Mouse (Mus musculus): Measurements from ENCODE around the gene Slc51b. TPM values are rescaled to one million over a fixed set of nuclear protein-coding genes. Genes with fewer than 3 reads are reported as not detected.

Slc51b gene
- not detected for total RNA-seq (2023)

DNA sequence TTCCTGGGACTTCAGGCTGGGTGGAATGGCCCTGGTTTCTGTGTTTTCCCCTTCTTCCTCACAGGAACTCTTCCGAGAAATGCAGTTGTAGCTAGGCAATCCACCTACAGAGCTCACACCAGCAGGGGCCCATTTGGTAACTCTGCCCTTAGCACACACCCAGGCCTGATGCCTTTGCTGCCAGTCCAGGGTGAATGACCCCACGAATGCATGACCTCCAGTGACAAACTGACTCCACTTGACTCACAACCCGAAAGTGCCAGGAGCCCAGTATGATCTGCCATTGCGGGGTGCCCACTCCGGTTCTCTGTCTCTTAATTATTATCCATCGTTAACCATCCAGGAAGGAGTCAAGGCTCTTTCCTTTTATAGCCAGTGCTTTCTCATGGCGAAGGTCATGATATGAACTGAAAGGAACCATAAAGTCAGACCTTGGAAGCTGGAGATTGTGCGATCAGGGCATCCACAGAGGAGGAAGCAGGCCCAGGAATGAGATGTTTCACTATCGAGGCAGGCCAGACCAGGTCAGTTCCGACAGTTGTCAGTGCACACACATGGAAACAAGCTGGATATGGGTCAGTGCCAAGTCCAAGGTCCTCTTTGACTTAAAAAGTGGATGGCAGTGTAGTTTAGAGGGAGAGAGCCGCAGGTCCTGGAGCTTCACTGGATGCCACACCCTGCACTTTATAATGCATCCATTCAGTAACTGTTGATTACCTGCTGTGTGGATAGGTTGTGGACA, at the start of gene Slc51b:
Slc51b (minus strand) TSS at position 196 of the 742 bp plus-strand sequence.

DNA sequence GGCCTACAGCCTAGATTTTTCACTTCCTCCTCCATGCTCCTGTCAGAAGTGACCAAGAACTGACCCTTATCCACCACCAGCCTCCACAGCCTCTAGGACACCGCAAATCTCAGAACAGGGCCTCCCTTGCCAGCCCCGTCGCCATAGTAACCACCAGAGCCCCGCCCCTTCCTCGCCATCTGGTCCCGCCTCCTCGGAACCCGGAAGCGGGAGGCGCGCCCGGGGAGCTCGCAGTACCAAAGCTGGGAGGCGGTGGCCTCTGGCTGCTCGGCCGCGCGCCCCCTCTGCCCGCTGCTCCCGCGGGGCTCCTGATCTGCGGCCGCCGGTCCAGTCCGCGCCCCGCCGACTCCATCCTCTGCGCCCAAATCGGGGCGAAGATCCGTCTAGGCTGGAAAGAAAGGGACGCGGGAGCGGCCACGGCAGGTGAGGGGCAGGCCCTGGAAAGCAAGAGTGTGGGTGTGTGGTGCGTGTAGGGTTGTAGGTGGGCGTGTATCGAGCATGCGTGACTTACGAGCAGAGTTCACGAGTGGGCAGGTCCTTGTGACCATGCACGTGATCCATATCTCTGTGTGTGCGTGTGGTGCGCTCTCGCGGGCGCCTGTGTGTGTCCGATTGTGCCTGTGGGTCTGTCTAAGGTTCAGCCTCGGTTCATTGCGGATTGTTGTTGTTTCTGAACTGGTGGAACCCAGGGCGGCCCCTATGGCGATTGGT, 38.1 kb upstream of the Slc51b start, which contains the start of gene Spg21:
Spg21 (plus strand) TSS at position 216 of the 711 bp plus-strand sequence.

DNA sequence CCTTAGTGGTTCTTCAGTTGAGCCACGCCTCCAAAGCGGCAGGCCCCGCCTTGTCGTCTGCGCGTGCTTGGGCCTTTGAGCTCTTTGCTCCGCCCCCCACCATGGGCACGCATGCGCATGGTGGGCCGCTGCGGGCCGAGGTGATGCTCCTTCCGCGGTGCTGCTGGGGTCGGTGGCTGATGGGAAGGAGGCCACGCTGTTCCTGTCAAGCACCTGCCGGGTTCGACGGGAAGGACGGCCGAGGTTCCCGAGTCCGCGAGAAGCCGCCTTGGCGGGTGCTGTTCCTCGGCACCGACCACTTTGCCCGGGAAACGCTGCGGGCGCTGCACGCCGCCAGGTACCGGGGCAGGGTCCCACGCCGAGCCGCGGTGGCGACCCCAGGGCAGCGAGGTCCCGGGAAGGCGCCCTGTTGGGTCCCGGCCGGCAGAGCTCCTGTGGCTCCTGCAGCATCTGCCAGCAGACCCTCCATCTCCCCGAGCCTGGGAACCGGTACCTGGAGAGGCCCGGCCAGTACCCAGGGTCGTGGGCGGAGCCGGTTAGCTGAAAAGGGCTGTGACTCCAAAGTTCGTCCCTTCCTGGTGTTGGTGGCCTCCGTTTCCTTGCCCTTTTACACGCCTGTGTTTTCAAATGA, 13.0 kb upstream of the Slc51b start, which contains the start of gene Mtfmt:
Mtfmt (plus strand) TSS at position 112 of the 631 bp plus-strand sequence.

DNA sequence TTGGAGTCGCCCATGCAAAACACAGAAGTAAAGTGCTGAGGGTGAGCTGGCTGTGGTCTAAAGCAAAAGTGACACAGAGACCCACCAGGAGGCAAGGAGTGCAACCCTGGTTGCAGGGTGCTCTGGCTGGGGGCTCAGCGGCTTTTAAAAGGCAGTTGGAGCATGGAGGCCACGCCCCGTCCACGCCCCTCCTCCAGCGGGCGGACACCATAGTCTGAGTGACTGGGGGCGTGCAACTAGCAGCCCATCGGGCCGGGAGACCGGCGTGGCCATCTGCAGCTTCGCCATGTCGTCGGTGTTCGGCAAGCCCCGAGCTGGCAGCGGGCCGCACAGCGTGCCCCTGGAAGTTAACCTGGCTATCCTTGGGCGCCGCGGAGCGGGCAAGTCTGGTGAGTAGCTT, 24.5 kb downstream of the Slc51b start, which contains the start of gene Rasl12:
Rasl12 (plus strand) TSS at position 228 of the 400 bp plus-strand sequence.

DNA sequence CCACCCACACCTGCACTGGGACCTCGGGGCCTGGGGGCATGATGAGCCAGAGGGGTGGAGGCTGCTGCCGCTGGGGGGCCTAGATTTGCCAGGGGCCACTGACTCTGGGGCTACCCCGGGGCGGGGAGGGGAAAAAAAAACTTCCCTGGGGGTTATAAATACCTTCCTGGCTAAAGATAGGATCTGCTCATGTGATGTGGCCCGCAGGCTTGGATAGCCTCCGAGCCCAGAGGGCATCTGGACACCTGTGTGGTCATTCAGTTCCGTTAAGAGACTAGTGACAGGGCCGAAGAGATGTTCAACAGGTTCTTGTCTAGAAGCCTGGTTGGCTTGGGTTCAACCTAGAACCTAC, 31.2 kb downstream of the Slc51b start, which contains the start of gene Kbtbd13:
Kbtbd13 (minus strand) TSS at position 40 of the 352 bp plus-strand sequence.

Other genes with a start within 250 kb of the Slc51b start
- 5.7 TPM for gene Parp16, start 227.6 kb downstream of the Slc51b start, total RNA-seq (2023)
- gene Cilp, start 157.8 kb downstream of the Slc51b start, total RNA-seq (2023): not detected
- 32.2 TPM for gene Clpx, start 128.7 kb downstream of the Slc51b start, total RNA-seq (2023)
- gene Pdcd7, start 76.9 kb downstream of the Slc51b start, total RNA-seq (2023): 15.5 TPM
- gene Ubap1l, start 61.9 kb downstream of the Slc51b start, total RNA-seq (2023): 1.1 TPM
- gene Kbtbd13, start 31.3 kb downstream of the Slc51b start, total RNA-seq (2023): not detected
- 0.21 TPM for gene Rasl12, start 24.4 kb downstream of the Slc51b start, total RNA-seq (2023)
- 26.8 TPM for gene Mtfmt, start 12.8 kb upstream of the Slc51b start, total RNA-seq (2023)
- gene Spg21, start 38.0 kb upstream of the Slc51b start, total RNA-seq (2023): 43.0 TPM
- gene Ankdd1a, start 97.2 kb upstream of the Slc51b start, total RNA-seq (2023): not detected
- gene Plekho2, start 157.1 kb upstream of the Slc51b start, total RNA-seq (2023): 48.3 TPM
- gene Pif1, start 164.2 kb upstream of the Slc51b start, total RNA-seq (2023): not detected
- gene Rbpms2, start 206.7 kb upstream of the Slc51b start, total RNA-seq (2023): 0.70 TPM
- 25.1 TPM for gene Oaz2, start 245.0 kb upstream of the Slc51b start, total RNA-seq (2023)